Mouse (Mus musculus) G1E (cell line): ENCODE data around the gene Arhgap10. TPM values are rescaled to one million over a fixed set of nuclear protein-coding genes. Genes with fewer than 3 reads are reported as not detected.

ENCODE experiments used
- ATAC-seq: 2 replicates; pipeline ENCODE4 v1.8.0; 2016; ENCODE audit warnings: mild to moderate bottlenecking; ENCODE audit not compliant: insufficient number of reproducible peaks, poor library complexity, low FRiP score, severe bottlenecking; ENCODE audit errors: extremely low read depth
- DNase-seq: peaks from one replicate; pipeline ENCODE4 v3.0.0; 2012; ENCODE audit warnings: low spot score
- H3K27me3 ChIP-seq: 2 replicates; pipeline ENCODE4 v1.6.1; 2012; ENCODE audit warnings: mild to moderate bottlenecking, low read length, inconsistent platforms; ENCODE audit not compliant: insufficient read depth
- H3K36me3 ChIP-seq: replicated peaks from 2 replicates; pipeline ENCODE3; 2012; ENCODE audit warnings: mild to moderate bottlenecking, inconsistent platforms
- H3K4me1 ChIP-seq: 2 replicates; pipeline ENCODE4 v1.6.1; 2012; ENCODE audit warnings: low read depth, low read length, inconsistent platforms, mixed read lengths; ENCODE audit not compliant: insufficient read depth
- H3K4me3 ChIP-seq: 2 replicates; pipeline ENCODE4 v1.5.1; 2012; ENCODE audit warnings: low read depth, mild to moderate bottlenecking, inconsistent platforms, low read length, moderate library complexity, mixed read lengths
- H3K9me3 ChIP-seq: replicated peaks from 2 replicates; pipeline ENCODE4 v1.6.1; 2012; ENCODE audit warnings: inconsistent platforms
- CTCF ChIP-seq: IDR thresholded peaks from 2 replicates; pipeline ENCODE4 v1.5.1; 2012; ENCODE audit warnings: low read depth, low read length, inconsistent platforms, mixed read lengths
- GATA1 ChIP-seq: IDR thresholded peaks from 2 replicates; pipeline ENCODE4 v1.6.1; 2012; ENCODE audit warnings: borderline replicate concordance, low read length, inconsistent platforms, mixed read lengths
- GATA2 ChIP-seq: IDR thresholded peaks from 2 replicates; pipeline ENCODE4 v1.6.1; 2012; ENCODE audit warnings: low read depth, low read length, inconsistent platforms, borderline replicate concordance
- POLR2AphosphoS5 ChIP-seq: IDR thresholded peaks from 2 replicates; pipeline ENCODE4 v1.6.1; 2012; ENCODE audit warnings: low read depth, low read length, inconsistent platforms; ENCODE audit not compliant: insufficient replicate concordance
- TAL1 ChIP-seq: conservative IDR thresholded peaks from 2 replicates; pipeline ENCODE4 v1.6.1; 2012; ENCODE audit warnings: low read depth, low read length, inconsistent platforms, mixed read lengths
- polyA plus RNA-seq: library from polyadenylated mRNA; stranded (reverse); fragments of >175 nt; gene quantifications from 2 replicates; pipeline ENCODE4 v1.2.3, GENCODE M21; 2012
- total RNA-seq, 2 experiments: library from RNA; stranded (forward) in 1 of 2; stranded (reverse) in 1 of 2; fragments of 200-1000 nt in 1 of 2; fragments of >200 nt in 1 of 2; fragmentation: Nextera tagmentation in 1 of 2; gene quantifications; 2 replicates each; pipeline ENCODE4 v1.2.3; 2014 to 2017

Arhgap10 gene
- total and polyA plus RNA-seq, 3 experiments, result 20.3 to 26.1 (median 22.7) TPM

DNA sequence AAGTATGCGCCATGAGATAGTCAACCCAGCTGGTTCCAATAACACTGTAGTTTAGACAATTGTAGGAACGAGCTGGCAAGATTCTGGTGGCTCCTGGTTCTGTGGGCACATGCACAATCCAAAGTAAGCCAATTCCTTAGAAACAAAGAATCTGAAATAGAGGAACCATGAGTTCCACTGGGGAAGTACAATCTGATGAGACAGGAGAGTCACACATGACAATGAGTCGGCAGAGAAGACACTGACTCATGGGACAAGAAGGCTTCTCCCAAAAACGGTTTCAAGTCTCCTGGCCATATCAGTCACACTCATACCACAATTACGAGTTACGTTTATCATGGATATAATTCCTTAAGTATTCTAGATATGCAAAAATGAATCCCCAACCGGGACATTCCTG is 75.3 kb downstream of the Arhgap10 start:
- Histone ChIP-seq H3K4me1 (peaks cover 23% of the 10 kb centered on the region), H3K4me3 (no peak overlapping the region), H3K36me3 (peaks cover 33% of the 10 kb centered on the region), H3K27me3 (no peaks in the 10 kb centered on the region), H3K9me3 (no peaks in the 10 kb centered on the region)
- TF ChIP-seq GATA2 (no peak), TAL1 (no peak), CTCF (no peak), GATA1 (no peak), POLR2AphosphoS5 (no peak)
- ATAC-seq, result no peak; the same call in 1 of the 2 replicates
- no peak for DNase-seq

DNA sequence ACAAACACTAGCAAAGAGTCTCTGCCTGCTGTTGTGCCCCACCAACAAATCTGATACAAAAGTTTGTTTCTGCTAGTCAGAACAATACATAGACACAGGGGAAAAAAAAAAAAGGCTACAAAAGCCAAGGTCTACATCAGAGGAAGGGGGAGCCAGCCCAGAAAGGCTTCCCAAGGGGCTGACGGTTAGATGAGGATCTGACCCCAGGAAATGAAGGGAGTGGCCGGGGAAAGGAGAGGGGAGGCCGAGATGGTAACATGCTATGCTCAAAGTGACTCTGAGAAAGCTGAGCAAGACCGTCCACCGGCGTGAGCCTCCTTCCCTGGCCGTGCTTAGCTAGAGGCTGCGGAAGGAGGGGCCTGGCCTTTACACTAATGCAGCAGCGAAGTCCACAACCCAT is 76.8 kb downstream of the Arhgap10 start:
- H3K4me1 ChIP-seq, result peaks cover 22% of the 10 kb centered on the region

DNA sequence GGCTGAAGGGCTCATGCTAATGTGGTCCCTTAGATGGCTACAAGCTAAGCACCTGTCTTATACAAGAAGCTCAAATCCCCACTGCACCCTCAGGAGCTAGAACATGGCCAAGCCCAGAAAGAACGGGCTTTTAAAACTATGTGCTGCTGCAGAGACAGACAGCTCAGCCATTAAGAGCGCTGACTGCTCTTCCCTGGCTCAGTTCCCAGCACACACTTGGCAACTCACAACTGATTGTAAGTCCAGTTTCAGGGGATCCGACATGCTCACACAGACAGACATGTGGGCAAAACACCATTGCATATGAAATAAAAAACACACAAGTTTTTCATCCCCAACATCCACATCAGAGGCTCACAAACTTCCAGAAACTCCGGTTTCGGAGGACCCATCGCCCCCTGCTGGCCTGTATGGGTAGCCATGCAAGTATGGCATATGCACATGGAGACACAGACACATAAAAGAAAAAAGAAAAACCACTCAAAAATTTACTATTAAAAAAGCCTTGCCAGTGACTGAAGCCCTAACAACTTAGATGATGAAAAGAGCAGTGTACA is 77.4 kb downstream of the Arhgap10 start:
- Histone ChIP-seq H3K4me3 (no peak overlapping the region), H3K27me3 (no peaks in the 10 kb centered on the region), H3K36me3 (peaks cover 31% of the 10 kb centered on the region), H3K4me1 (peaks cover 22% of the 10 kb centered on the region), H3K9me3 (no peaks in the 10 kb centered on the region)
- no peak for ATAC-seq
- no peak for DNase-seq
- TF ChIP-seq GATA1 (no peak), CTCF (peak; percentile 15; the same call in 1 of the 2 replicates)

More for the DNA sequence above, 76.8 kb downstream of the Arhgap10 start:
- DNase-seq, result no peak
- no peak overlapping the region for H3K4me3 ChIP-seq
- no peaks in the 10 kb centered on the region for H3K27me3 ChIP-seq
- peaks cover 31% of the 10 kb centered on the region for H3K36me3 ChIP-seq
- TF ChIP-seq POLR2AphosphoS5 (no peak), GATA2 (no peak), TAL1 (no peak), GATA1 (no peak), CTCF (no peak)
- no peaks in the 10 kb centered on the region for H3K9me3 ChIP-seq
- no peak for ATAC-seq

- no peak for DNase-seq
- peaks cover 31% of the 10 kb centered on the region for H3K36me3 ChIP-seq
- ATAC-seq, result no peak
- TF ChIP-seq CTCF, result no peak
- no peak for TF ChIP-seq POLR2AphosphoS5
- TF ChIP-seq GATA1, result no peak
- no peak for TF ChIP-seq TAL1
- no peak for TF ChIP-seq GATA2
- no peak overlapping the region for H3K4me3 ChIP-seq
- H3K4me1 ChIP-seq, result peaks cover 19% of the 10 kb centered on the region
- no peaks in the 10 kb centered on the region for H3K27me3 ChIP-seq
- no peaks in the 10 kb centered on the region for H3K9me3 ChIP-seq
These were observed 78.1 kb downstream of the Arhgap10 start for GRCm38 (mm10) chr8:77439670-77440069.

DNA sequence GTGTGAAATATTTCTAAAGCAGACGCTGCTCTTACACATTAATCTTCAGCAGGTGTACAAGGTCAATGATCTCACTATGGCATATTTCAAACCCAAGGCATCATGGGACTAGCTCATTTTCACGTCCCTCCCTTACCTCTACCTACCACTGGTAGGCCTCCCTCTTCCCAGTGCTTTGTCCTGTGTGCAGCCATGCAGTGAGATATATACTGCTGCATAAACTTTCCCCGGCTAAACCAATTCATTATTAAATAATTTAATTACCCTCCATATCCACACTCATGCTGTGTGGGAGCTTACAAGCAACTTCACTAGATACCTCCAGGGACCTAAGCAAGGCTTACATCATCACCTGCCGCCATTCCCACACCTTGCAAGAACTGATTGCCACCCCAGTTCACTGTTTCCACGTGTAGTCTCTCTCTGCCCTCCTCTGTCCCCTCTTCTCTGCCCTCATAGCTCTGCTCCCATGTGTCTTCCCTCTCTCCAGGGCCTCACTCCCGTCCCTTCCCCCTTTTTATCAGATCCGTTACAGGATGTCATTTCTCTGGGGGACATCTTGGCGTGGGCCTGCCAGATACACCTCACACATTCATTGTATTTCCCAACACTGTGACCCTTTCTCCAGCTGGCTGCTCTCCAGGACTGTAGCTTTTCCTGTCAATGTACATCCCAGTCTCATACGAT is 79.8 kb downstream of the Arhgap10 start:
- peaks cover 27% of the 10 kb centered on the region for H3K36me3 ChIP-seq
- no peak overlapping the region for H3K4me3 ChIP-seq
- TF ChIP-seq CTCF (no peak), GATA2 (no peak), TAL1 (no peak), POLR2AphosphoS5 (no peak), GATA1 (no peak)
- DNase-seq, result no peak
- no peaks in the 10 kb centered on the region for H3K27me3 ChIP-seq
- ATAC-seq, result no peak
- H3K4me1 ChIP-seq, result peaks cover 10% of the 10 kb centered on the region
- no peaks in the 10 kb centered on the region for H3K9me3 ChIP-seq

DNA sequence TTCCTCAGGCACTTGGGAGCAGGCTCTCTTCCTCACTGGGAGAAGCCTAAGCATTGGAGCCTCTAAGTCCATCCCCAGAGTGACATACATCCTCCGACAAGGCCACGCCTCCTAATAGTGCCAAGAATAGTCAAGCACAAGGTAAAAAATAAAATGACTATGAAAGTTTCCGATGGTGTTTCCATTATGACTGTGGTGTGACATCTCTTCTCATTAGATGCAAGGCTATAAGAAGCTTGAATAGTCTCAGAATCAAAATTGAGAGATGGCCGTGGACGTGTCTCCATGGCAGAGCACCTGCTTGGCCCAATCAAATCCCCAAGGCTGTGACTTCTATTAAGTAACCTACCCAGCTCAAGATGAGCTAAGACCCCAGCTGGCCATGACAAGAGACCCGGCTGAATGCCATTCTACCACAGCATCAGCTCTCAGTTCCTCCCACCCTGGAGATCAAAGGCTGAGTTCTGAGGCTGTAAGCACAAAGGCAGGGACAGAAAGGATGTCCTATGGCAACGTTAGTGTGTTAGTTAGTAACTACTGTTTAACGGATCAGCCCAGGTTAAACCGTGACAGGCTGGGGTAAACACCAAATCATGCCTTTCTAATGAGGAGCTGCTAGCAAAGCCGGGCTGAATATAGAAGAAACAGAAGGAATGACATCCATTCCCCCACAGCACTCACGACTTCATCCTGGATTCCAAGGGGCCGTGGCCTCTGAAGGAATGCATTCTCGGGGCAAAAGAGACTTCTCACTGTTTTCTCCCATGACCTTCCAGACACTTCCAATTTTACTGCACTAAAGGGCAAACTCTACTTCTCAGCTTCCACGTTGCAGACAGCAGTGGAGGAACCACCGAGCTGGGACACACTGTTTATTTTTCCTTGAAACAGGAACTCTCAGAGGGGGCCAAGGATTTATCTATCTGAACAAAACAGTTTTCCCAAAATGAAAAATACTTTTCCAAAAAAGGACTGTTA is 81.5 kb downstream of the Arhgap10 start:
- Histone ChIP-seq H3K4me3 (no peak overlapping the region), H3K36me3 (peaks cover 34% of the 10 kb centered on the region), H3K27me3 (no peaks in the 10 kb centered on the region), H3K4me1 (no peaks in the 10 kb centered on the region), H3K9me3 (no peaks in the 10 kb centered on the region)
- ATAC-seq (no peak), DNase-seq (no peak)
- TF ChIP-seq POLR2AphosphoS5 (no peak), TAL1 (no peak), GATA2 (no peak), GATA1 (no peak), CTCF (no peak)
